Mouse (Mus musculus): ENCODE data around the gene 4933400A11Rik.

- TF ChIP-seq CTCF (conservative IDR thresholded peaks at IDR 0.05; ENCODE audit: insufficient read depth, insufficient read length, low read depth, low read length) (no peak), POLR2A (IDR thresholded peaks at IDR 0.05; ENCODE audit: low read depth, low read length) (no peak)
These were observed 26.4 kb upstream of the 4933400A11Rik start for GRCm38 (mm10) chrX:169805791-169806190.

Measured in kidney, adult 2 months (tissue).